8 mouse cellular contexts compared by ENCODE assay signal in genomic region chr3:88834951-88835491, GRCm38 (mm10). TPM values are rescaled to one million over a fixed set of nuclear protein-coding genes. Genes with fewer than 3 reads are reported as not detected.
DNase-seq lines count a peak whose midpoint lies in the region; ATAC-seq and TF ChIP-seq lines count a peak whose summit lies in the region.
"Not testable (repeated sequence)": the region's sequence is repeated elsewhere in the genome, so short reads cannot be mapped to it uniquely, and the experiment has no call there.

Gon4l (plus strand) TSS chr3:88835231.

- WGBS in hindbrain, embryonic 11.5 days = 5% methylated on average over 19 of the region's 39 CpGs
- 3% methylated on average over 30 of the region's 39 CpGs for WGBS in lung, adult 2 months
- WGBS in neural tube, embryonic 14.5 days = 3% methylated on average over 21 of the region's 39 CpGs

- not testable (repeated sequence) for H3K9me3 ChIP-seq in hindbrain, embryonic 11.5 days (ENCODE audit: control insufficient read depth, low read length); neural tube, embryonic 14.5 days (ENCODE audit: control insufficient read depth, low read length)

- not testable (repeated sequence) for H3K9ac ChIP-seq in hindbrain, embryonic 11.5 days (ENCODE audit: low read depth, low read length); neural tube, embryonic 14.5 days (replicated peaks; ENCODE audit: low read depth, low read length)

- not testable (repeated sequence) for H3K4me1 ChIP-seq in hindbrain, embryonic 11.5 days (replicated peaks; ENCODE audit: control insufficient read depth, insufficient read depth, low read length); lung, adult 2 months (ENCODE audit: control insufficient read depth, insufficient read depth, low read length); neural tube, embryonic 14.5 days (ENCODE audit: control insufficient read depth, insufficient read depth, low read length)

- not testable (repeated sequence) for TF ChIP-seq POLR2A in lung, adult 2 months (IDR thresholded peaks at IDR 0.05; ENCODE audit: borderline replicate concordance, extremely low read depth, low read depth, low read length)

- peak; percentile 45 for ATAC-seq in hindbrain, embryonic 11.5 days (ENCODE audit: low FRiP score)
- ATAC-seq in neural tube, embryonic 14.5 days (ENCODE audit: low read depth) = peak; percentile 52

- H3K4me3 ChIP-seq in hindbrain, embryonic 11.5 days (ENCODE audit: low read depth, low read length) = peak within 1 kb of the TSS; percentile 32
- H3K4me3 ChIP-seq in lung, adult 2 months (replicated peaks; ENCODE audit: extremely low read depth, low read depth, low read length) = peak within 1 kb of the TSS; percentile 85
- H3K4me3 ChIP-seq in neural tube, embryonic 14.5 days (ENCODE audit: low read depth, low read length) = peak within 1 kb of the TSS; percentile 26

- H3K27ac ChIP-seq in hindbrain, embryonic 11.5 days (ENCODE audit: low read depth, low read length) = peak within 1 kb of the TSS; percentile 71
- peak within 1 kb of the TSS; percentile 80 for H3K27ac ChIP-seq in neural tube, embryonic 14.5 days (ENCODE audit: low read depth, low read length)

- H3K36me3 ChIP-seq in hindbrain, embryonic 11.5 days (ENCODE audit: control insufficient read depth, insufficient read depth, low read length); neural tube, embryonic 14.5 days (ENCODE audit: control insufficient read depth, insufficient read depth, low read length): not testable (repeated sequence)

- H3K27me3 ChIP-seq in hindbrain, embryonic 11.5 days (ENCODE audit: control insufficient read depth, insufficient read depth, low read length); neural tube, embryonic 14.5 days (ENCODE audit: control insufficient read depth, insufficient read depth, low read length): not testable (repeated sequence)

- not testable (repeated sequence) for TF ChIP-seq CTCF in lung, adult 2 months (IDR thresholded peaks at IDR 0.05; ENCODE audit: insufficient read depth, low read length)

- H3K4me2 ChIP-seq in hindbrain, embryonic 11.5 days (replicated peaks; ENCODE audit: low read depth, low read length) = peak within 1 kb of the TSS; percentile 28
- peak within 1 kb of the TSS; percentile 16; the same call in 1 of the 2 replicates for H3K4me2 ChIP-seq in neural tube, embryonic 14.5 days (ENCODE audit: low read depth, low read length)

- peak; percentile 63 for DNase-seq in R1 (ENCODE audit: low read depth, low spot score)
- DNase-seq in cerebellum, postnatal 14 days = peak; percentile 32 to 52
- peak; percentile 26 to 36 for DNase-seq in frontal cortex, postnatal 36 days (ENCODE audit: low spot score in 2 of 2)
- DNase-seq in hindbrain, embryonic 11.5 days (ENCODE audit: low spot score) = peak; percentile 65
- peak; percentile 19 to 25 for DNase-seq in layer of hippocampus, adult 8-10 months (ENCODE audit: low spot score in 2 of 2)
- DNase-seq in lung, adult 2 months = peak; percentile 50
- peak; percentile 44 for DNase-seq in thymus, postnatal 25 days

RNA-seq across cellular contexts. Expression of gene Gon4l, which starts in this region (rescaled TPM):
- 14.8 and 15.3 TPM in 2 replicates for polyA plus RNA-seq in hindbrain, embryonic 11.5 days (2014; fragmentation: Nextera tagmentation; extraction: Ambion mirVana)
- 10 to 100 TPM; 42.9 to 53.8 (median 47.6) TPM for total RNA-seq in layer of hippocampus, adult 8-10 months (2022)
- 12.4 and 16.6 TPM in 2 replicates for polyA plus RNA-seq in lung, adult 2 months (2012; rRNA removed)
- 17.0 and 17.9 TPM in 2 replicates for polyA plus RNA-seq in neural tube, embryonic 14.5 days (2014; fragmentation: Nextera tagmentation; extraction: Ambion mirVana)

Comparison
In these comparisons a context has a peak if more than half of its experiments do, and no peak if none do; other contexts are left out.
1. Peak in every context shown above with its lines: DNase-seq, ATAC-seq, H3K4me3 ChIP-seq and H3K27ac ChIP-seq.
2. H3K4me3 ChIP-seq: peak in every context shown above with its lines; median percentile 85 in lung, adult 2 months; 32 in hindbrain, embryonic 11.5 days; 26 in neural tube, embryonic 14.5 days.